Mouse (Mus musculus) liver, embryonic 14.5 days (tissue): ENCODE results near the gene Cep55. TPM values are rescaled to one million over a fixed set of nuclear protein-coding genes. Genes with fewer than 3 reads are reported as not detected.

Experiments
- ATAC-seq: fragments of 200-750 bp; cut with Nextera tagmentation; 2 replicates; pipeline ENCODE4 v1.8.0; 2017; ENCODE audit warnings: moderate number of reproducible peaks, mild to moderate bottlenecking, moderate library complexity; ENCODE audit not compliant: insufficient read depth
- DNase-seq, 3 experiments: peaks; one replicate each; pipeline ENCODE4 v3.0.0-alpha.2; 2012 to 2013; ENCODE audit warnings: low read depth in 3 of 3, low spot score in 3 of 3
- H3K27ac ChIP-seq: fragments of 300-500 bp; sonication (generic); 2 replicates; pipeline ENCODE4 v1.5.1; 2014; ENCODE audit warnings: moderate library complexity, mild to moderate bottlenecking, control low read depth, inconsistent platforms
- H3K27me3 ChIP-seq: fragments of 300-500 bp; sonication (generic); 2 replicates; pipeline ENCODE4 v1.6.1; 2014; ENCODE audit warnings: mild to moderate bottlenecking, low read length, moderate library complexity; ENCODE audit not compliant: control insufficient read depth, insufficient read depth
- H3K36me3 ChIP-seq: fragments of 300-500 bp; sonication (generic); replicated peaks from 2 replicates; pipeline ENCODE4 v1.6.1; 2014; ENCODE audit warnings: low read depth; ENCODE audit not compliant: control insufficient read depth, insufficient read depth
- H3K4me1 ChIP-seq, 2 experiments: fragments of 200-500 bp in 1 of 2; fragments of 300-500 bp in 1 of 2; sonication (generic) in 1 of 2; replicated peaks; 2 replicates each; pipeline ENCODE4 v1.6.1; 2012 to 2014; ENCODE audit warnings: antibody characterized with exemption in 1 of 2, inconsistent platforms in 1 of 2, low read length in 1 of 2; ENCODE audit not compliant: control insufficient read depth in 2 of 2, insufficient read depth in 2 of 2
- H3K4me2 ChIP-seq: fragments of 300-500 bp; sonication (generic); 2 replicates; pipeline ENCODE4 v1.6.1; 2014; ENCODE audit warnings: low read depth, mild to moderate bottlenecking, control low read depth, moderate library complexity
- H3K4me3 ChIP-seq, 2 experiments: fragments of 200-500 bp in 1 of 2; fragments of 300-500 bp in 1 of 2; sonication (generic) in 1 of 2; 2 replicates each; pipeline ENCODE4 v1.5.1; 2012 to 2014; ENCODE audit warnings: low read depth in 2 of 2, low read length in 2 of 2, mild to moderate bottlenecking in 2 of 2, control low read depth in 1 of 2, inconsistent platforms in 1 of 2, moderate library complexity in 1 of 2; ENCODE audit not compliant: insufficient read depth in 1 of 2
- H3K9ac ChIP-seq: fragments of 300-500 bp; sonication (generic); replicated peaks from 2 replicates; pipeline ENCODE4 v1.6.1; 2014; ENCODE audit warnings: mild to moderate bottlenecking, control low read depth, moderate library complexity
- H3K9me3 ChIP-seq: fragments of 300-500 bp; sonication (generic); 2 replicates; pipeline ENCODE4 v1.6.1; 2016; ENCODE audit warnings: low read length, mixed read lengths; ENCODE audit not compliant: control insufficient read depth
- CTCF ChIP-seq: IDR thresholded peaks from 2 replicates; pipeline ENCODE4 v1.5.1; 2016; ENCODE audit warnings: antibody characterized with exemption, low read depth, control low read depth
- EP300 ChIP-seq: IDR thresholded peaks from 2 replicates; pipeline ENCODE4 v1.6.1; 2016; ENCODE audit warnings: antibody characterized with exemption, low read depth
- WGBS: fragments of 180-500 bp; shearing (Covaris S2); extraction: QIAGEN DNeasy Blood & Tissue Kit; methylation state at CpG from one replicate; pipeline ENCODE4 v1.1.7; 2014; ENCODE audit not compliant: insufficient replicate concordance; 5-methylcytosine and 5-hydroxymethylcytosine counted together
- polyA plus RNA-seq, 2 experiments: library from polyadenylated mRNA; depleted of rRNA in 1 of 2; stranded (reverse) in 1 of 2; unstranded in 1 of 2; fragments of >200 nt; fragmentation: Nextera tagmentation in 1 of 2; extraction: Ambion mirVana in 1 of 2; gene quantifications; 2 replicates each; pipeline versions ENCODE4 v1.2.1 to v1.2.3; 2012 to 2014

The Cep55 gene
- polyA plus RNA-seq, 2 experiments, result 4.2 to 5.3 TPM

GRCm38 (mm10) chr19:38064051-38064450 lies 9.2 kb downstream of the Cep55 start:
- no peak overlapping the region for H3K27ac ChIP-seq
- no peaks in the 10 kb centered on the region for H3K27me3 ChIP-seq
- no peak overlapping the region for H3K9ac ChIP-seq
- no peaks in the 10 kb centered on the region for H3K9me3 ChIP-seq
- no peak overlapping the region for H3K4me2 ChIP-seq
- ATAC-seq (no peak), DNase-seq (no peak)
- H3K4me3 ChIP-seq, result no peak overlapping the region
- H3K36me3 ChIP-seq, result no peaks in the 10 kb centered on the region
- TF ChIP-seq CTCF (no peak), EP300 (no peak)
- 53% methylated on average over 1 of the region's 1 CpGs for WGBS
- no peaks in the 10 kb centered on the region for H3K4me1 ChIP-seq

GRCm38 (mm10) chr19:38073226-38073625 lies 18.4 kb downstream of the Cep55 start:
- no peak overlapping the region for H3K27ac ChIP-seq
- ATAC-seq (no peak), DNase-seq (no peak)
- H3K9ac ChIP-seq, result no peak overlapping the region
- H3K9me3 ChIP-seq, result no peaks in the 10 kb centered on the region
- 82% methylated on average over 5 of the region's 5 CpGs for WGBS
- no peaks in the 10 kb centered on the region for H3K27me3 ChIP-seq
- no peaks in the 10 kb centered on the region for H3K36me3 ChIP-seq
- no peak overlapping the region for H3K4me2 ChIP-seq
- TF ChIP-seq EP300 (no peak), CTCF (no peak)
- H3K4me1 ChIP-seq, result no peaks in the 10 kb centered on the region
- no peak overlapping the region for H3K4me3 ChIP-seq

- Histone ChIP-seq H3K4me3 (no peak overlapping the region), H3K27me3 (no peaks in the 10 kb centered on the region), H3K4me1 (no peaks in the 10 kb centered on the region), H3K9me3 (no peaks in the 10 kb centered on the region), H3K27ac (no peak overlapping the region), H3K36me3 (no peaks in the 10 kb centered on the region), H3K9ac (no peak overlapping the region), H3K4me2 (no peak overlapping the region)
- TF ChIP-seq CTCF (no peak), EP300 (no peak)
- DNase-seq, result no peak
- ATAC-seq, result no peak
- WGBS, result 72% methylated on average over 11 of the region's 11 CpGs
These were observed 20.2 kb downstream of the Cep55 start for GRCm38 (mm10) chr19:38075051-38075450.

GRCm38 (mm10) chr19:38076251-38076650 lies 21.4 kb downstream of the Cep55 start:
- Histone ChIP-seq H3K9me3 (no peaks in the 10 kb centered on the region), H3K4me3 (no peak overlapping the region), H3K36me3 (no peaks in the 10 kb centered on the region), H3K27me3 (no peaks in the 10 kb centered on the region), H3K4me2 (no peak overlapping the region), H3K4me1 (no peaks in the 10 kb centered on the region), H3K9ac (no peak overlapping the region), H3K27ac (no peak overlapping the region)
- no peak for DNase-seq
- TF ChIP-seq CTCF, result no peak
- no peak for TF ChIP-seq EP300
- ATAC-seq, result no peak
- WGBS, result 59% methylated on average over 2 of the region's 2 CpGs

GRCm38 (mm10) chr19:38077851-38078540 lies 23.2 kb downstream of the Cep55 start:
- TF ChIP-seq EP300, result no peak
- no peak for TF ChIP-seq CTCF
- Histone ChIP-seq H3K36me3 (no peaks in the 10 kb centered on the region), H3K4me1 (no peaks in the 10 kb centered on the region), H3K4me2 (no peak overlapping the region), H3K9ac (no peak overlapping the region), H3K4me3 (no peak overlapping the region), H3K27me3 (no peaks in the 10 kb centered on the region), H3K9me3 (no peaks in the 10 kb centered on the region), H3K27ac (no peak overlapping the region)
- 62% methylated on average over 3 of the region's 3 CpGs for WGBS
- ATAC-seq (no peak), DNase-seq (no peak)
